Mouse (Mus musculus): ENCODE data around the gene Kcnip2.

The Kcnip2 gene

GRCm38 (mm10) chr19:45815831-45816405 lies at the start of gene Kcnip2:
TSS of gene Kcnip2 (minus strand) at chr19:45816061.
- DNase-seq (ENCODE audit: low spot score): no peak

- DNase-seq (ENCODE audit: low spot score): no peak
These were observed 39.5 kb upstream of the Kcnip2 start for GRCm38 (mm10) chr19:45855284-45855920.

GRCm38 (mm10) chr19:45854521-45854920 lies 38.7 kb upstream of the Kcnip2 start:
- DNase-seq (ENCODE audit: low spot score): no peak

- DNase-seq (ENCODE audit: low spot score): no peak
These were observed 31.9 kb upstream of the Kcnip2 start for GRCm38 (mm10) chr19:45847733-45848093.

GRCm38 (mm10) chr19:45847016-45847732 lies 31.3 kb upstream of the Kcnip2 start:
- DNase-seq (ENCODE audit: low spot score): no peak

GRCm38 (mm10) chr19:45844209-45844608 lies 28.3 kb upstream of the Kcnip2 start:
- no peak for DNase-seq (ENCODE audit: low spot score)

- DNase-seq (ENCODE audit: low spot score): no peak
These were observed 27.6 kb upstream of the Kcnip2 start for GRCm38 (mm10) chr19:45843424-45843823.

GRCm38 (mm10) chr19:45837050-45837994 lies 21.5 kb upstream of the Kcnip2 start:
- DNase-seq (ENCODE audit: low spot score): no peak

GRCm38 (mm10) chr19:45835490-45835889 lies 19.6 kb upstream of the Kcnip2 start:
- DNase-seq (ENCODE audit: low spot score): no peak

- no peak for DNase-seq (ENCODE audit: low spot score)
These were observed 17.8 kb upstream of the Kcnip2 start for GRCm38 (mm10) chr19:45833665-45834064.

- no peak for DNase-seq (ENCODE audit: low spot score)
These were observed 14.8 kb upstream of the Kcnip2 start for GRCm38 (mm10) chr19:45830679-45831078.

GRCm38 (mm10) chr19:45827736-45828135 lies 11.9 kb upstream of the Kcnip2 start:
- no peak for DNase-seq (ENCODE audit: low spot score)

- DNase-seq (ENCODE audit: low spot score): no peak
These were observed 11.3 kb upstream of the Kcnip2 start for GRCm38 (mm10) chr19:45827125-45827524.

GRCm38 (mm10) chr19:45826146-45826545 lies 10.3 kb upstream of the Kcnip2 start:
- no peak for DNase-seq (ENCODE audit: low spot score)

GRCm38 (mm10) chr19:45821832-45822231 lies 6.0 kb upstream of the Kcnip2 start:
- DNase-seq (ENCODE audit: low spot score): no peak

- DNase-seq (ENCODE audit: low spot score): no peak
These were observed 2.1 kb upstream of the Kcnip2 start for GRCm38 (mm10) chr19:45817816-45818490.

- no peak for DNase-seq (ENCODE audit: low spot score)
These were observed 866 bp upstream of the Kcnip2 start for GRCm38 (mm10) chr19:45816727-45817126.

GRCm38 (mm10) chr19:45815170-45815569 lies 691 bp downstream of the Kcnip2 start:
- DNase-seq (ENCODE audit: low spot score): no peak

GRCm38 (mm10) chr19:45813801-45814200 lies 2.1 kb downstream of the Kcnip2 start:
- no peak for DNase-seq (ENCODE audit: low spot score)

GRCm38 (mm10) chr19:45813263-45813662 lies 2.6 kb downstream of the Kcnip2 start:
- DNase-seq (ENCODE audit: low spot score): peak; percentile 85

- no peak for DNase-seq (ENCODE audit: low spot score)
These were observed 3.1 kb downstream of the Kcnip2 start for GRCm38 (mm10) chr19:45812673-45813252.
